ENCODE assay signal across 9 mouse cellular contexts in the genomic region with DNA sequence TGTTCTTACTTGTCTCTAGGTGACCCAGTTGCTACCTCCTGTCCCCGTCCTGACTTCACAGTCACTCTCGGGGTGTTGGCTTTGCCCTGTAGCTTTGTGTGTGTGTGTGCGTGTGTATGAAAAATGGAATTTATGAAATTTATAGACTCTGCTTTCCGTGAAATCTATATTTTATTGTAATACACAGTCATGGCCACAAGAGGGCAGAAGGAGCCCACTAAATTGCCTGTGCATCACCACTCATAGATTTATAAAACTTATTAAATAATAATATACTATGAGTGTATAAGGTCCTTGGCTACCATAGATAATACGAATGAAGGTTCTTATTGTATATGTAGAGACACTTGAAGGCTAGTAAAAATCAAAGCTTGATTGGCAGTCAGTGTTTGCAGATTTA.
A peak's percentile ranks its signal among the peaks of the same experiment; 100 is the strongest.
DNase-seq lines count a peak whose midpoint lies in the region; ATAC-seq and TF ChIP-seq lines count a peak whose summit lies in the region.
"Had no signal": no experiment of that assay in that cellular context is flagged by ENCODE, and none has a peak within 500 bp of the region (broad histone marks: within the 10 kb centered on the region; RNA-seq: fewer than 3 reads in every experiment).

No protein-coding gene starts in this region.

- H3K4me3 ChIP-seq in kidney, postnatal 0 days (replicated peaks; ENCODE audit: low read depth, low read length): no peak overlapping the region
- no peak overlapping the region for H3K4me3 ChIP-seq in kidney, embryonic 16.5 days (ENCODE audit: low read length)
- H3K4me3 ChIP-seq: liver, embryonic 13.5 days had no signal

- H3K4me2 ChIP-seq in kidney, postnatal 0 days (ENCODE audit: low read length): no peak overlapping the region
- H3K4me2 ChIP-seq in kidney, embryonic 16.5 days (replicated peaks; ENCODE audit: low read depth, low read length): no peak overlapping the region
- H3K4me2 ChIP-seq: liver, embryonic 13.5 days had no signal

- H3K27ac ChIP-seq in kidney, postnatal 0 days: no peak overlapping the region
- no peak overlapping the region for H3K27ac ChIP-seq in kidney, embryonic 16.5 days (ENCODE audit: low read length)
- H3K27ac ChIP-seq: liver, embryonic 13.5 days had no signal

- no peaks in the 10 kb centered on the region for H3K4me1 ChIP-seq in kidney, postnatal 0 days (replicated peaks; ENCODE audit: insufficient read depth, low read length)
- H3K4me1 ChIP-seq in kidney, embryonic 16.5 days (ENCODE audit: insufficient read depth, low read length): no peaks in the 10 kb centered on the region
- H3K4me1 ChIP-seq: liver, embryonic 13.5 days had no signal

- peaks cover 2% of the 10 kb centered on the region; the same call in 1 of the 2 replicates for H3K27me3 ChIP-seq in kidney, postnatal 0 days (ENCODE audit: insufficient read depth, low read length)
- 0 out of 2 replicates have a peak, but pooled peaks cover 2% of the 10 kb centered on the region for H3K27me3 ChIP-seq in kidney, embryonic 16.5 days (ENCODE audit: insufficient read depth, low read length)
- H3K27me3 ChIP-seq in Patski: peaks cover 7% of the 10 kb centered on the region
- H3K27me3 ChIP-seq: liver, embryonic 13.5 days had no signal

- POLR2A ChIA-PET in Patski (lab: Charles Lee): interaction anchor here (0.6 kb wide), 1 partner anchor 19 kb away, joined by 3 read pairs; no protein-coding TSS in a partner anchor

- H3K9ac ChIP-seq in kidney, postnatal 0 days (ENCODE audit: low read depth, low read length): no peak overlapping the region
- no peak overlapping the region for H3K9ac ChIP-seq in kidney, embryonic 16.5 days (replicated peaks; ENCODE audit: low read length)
- H3K9ac ChIP-seq: liver, embryonic 13.5 days had no signal

- TF ChIP-seq CTCF in kidney, postnatal 0 days (IDR thresholded peaks at IDR 0.05; ENCODE audit: low read depth): peak; percentile 68
- TF ChIP-seq CTCF in Patski (IDR thresholded peaks at IDR 0.05): peak; percentile 49

- ATAC-seq in kidney, postnatal 0 days (replicated peaks; ENCODE audit: low FRiP score, low read depth): no peak
- ATAC-seq in kidney, embryonic 16.5 days (ENCODE audit: low FRiP score, low TSS enrichment): no peak
- ATAC-seq in Patski: no peak

- no peaks in the 10 kb centered on the region for H3K36me3 ChIP-seq in kidney, postnatal 0 days (ENCODE audit: insufficient read depth, low read length)
- H3K36me3 ChIP-seq in kidney, embryonic 16.5 days (ENCODE audit: insufficient read depth, low read length): no peaks in the 10 kb centered on the region
- H3K36me3 ChIP-seq: liver, embryonic 13.5 days had no signal

- H3K9me3 ChIP-seq in kidney, postnatal 0 days (replicated peaks; ENCODE audit: low read length): no peaks in the 10 kb centered on the region
- H3K9me3 ChIP-seq in kidney, embryonic 16.5 days (ENCODE audit: low read length): peaks cover 6% of the 10 kb centered on the region; the same call in 1 of the 2 replicates
- H3K9me3 ChIP-seq: liver, embryonic 13.5 days had no signal

- DNase-seq in cerebellum, adult 9-10 months: peak; percentile 65
- no peak for DNase-seq in cerebellum, adult 11 months
- DNase-seq in kidney, postnatal 0 days (ENCODE audit: low spot score): no peak
- DNase-seq in 3T3-L1 (ENCODE audit: low read depth, low spot score) (peak; percentile 42), Patski (ENCODE audit: low read depth, low spot score) (no peak)
- no peak for DNase-seq in layer of hippocampus, postnatal 10 days (ENCODE audit: low spot score in 2 of 2)
- no peak for DNase-seq in spleen, adult 12 weeks (ENCODE audit: low spot score)

- CTCF ChIA-PET in Patski (lab: Charles Lee): interaction anchor here (0.8 to 2.1 kb wide), 6 partner anchors 12 to 451 kb away, joined by 3 to 10 read pairs (median 6); no protein-coding TSS in a partner anchor

- 87% methylated on average over 5 of the region's 5 CpGs for WGBS in kidney, postnatal 0 days
- WGBS in kidney, embryonic 16.5 days: 85% methylated on average over 5 of the region's 5 CpGs

- in situ Hi-C loops in Patski (cut with MboI; ENCODE audit: low pct_unique_long_range_greater_than_20kb): no loop called here

Comparison
In these comparisons a context has a peak if more than half of its experiments do, and no peak if none do; other contexts are left out.
1. DNase-seq: peak in cerebellum, adult 9-10 months (single experiment) and 3T3-L1 (single experiment); none in cerebellum, adult 11 months (single experiment), kidney, postnatal 0 days (single experiment), Patski (single experiment), layer of hippocampus, postnatal 10 days (0 of 2) and spleen, adult 12 weeks (single experiment).